Mouse (Mus musculus) liver, embryonic 14 days (tissue): ENCODE measurements around the gene Aldh16a1. TPM values are rescaled to one million over a fixed set of nuclear protein-coding genes. Genes with fewer than 3 reads are reported as not detected.

Experiments used
- polyA plus RNA-seq: library from polyadenylated mRNA; depleted of rRNA; stranded (reverse); fragments of >200 nt; gene quantifications from 2 replicates; pipeline ENCODE4 v1.2.3, GENCODE M21; 2012; rRNA removed

Gene Aldh16a1
- 14.6 and 17.2 TPM in 2 replicates for polyA plus RNA-seq

DNA sequence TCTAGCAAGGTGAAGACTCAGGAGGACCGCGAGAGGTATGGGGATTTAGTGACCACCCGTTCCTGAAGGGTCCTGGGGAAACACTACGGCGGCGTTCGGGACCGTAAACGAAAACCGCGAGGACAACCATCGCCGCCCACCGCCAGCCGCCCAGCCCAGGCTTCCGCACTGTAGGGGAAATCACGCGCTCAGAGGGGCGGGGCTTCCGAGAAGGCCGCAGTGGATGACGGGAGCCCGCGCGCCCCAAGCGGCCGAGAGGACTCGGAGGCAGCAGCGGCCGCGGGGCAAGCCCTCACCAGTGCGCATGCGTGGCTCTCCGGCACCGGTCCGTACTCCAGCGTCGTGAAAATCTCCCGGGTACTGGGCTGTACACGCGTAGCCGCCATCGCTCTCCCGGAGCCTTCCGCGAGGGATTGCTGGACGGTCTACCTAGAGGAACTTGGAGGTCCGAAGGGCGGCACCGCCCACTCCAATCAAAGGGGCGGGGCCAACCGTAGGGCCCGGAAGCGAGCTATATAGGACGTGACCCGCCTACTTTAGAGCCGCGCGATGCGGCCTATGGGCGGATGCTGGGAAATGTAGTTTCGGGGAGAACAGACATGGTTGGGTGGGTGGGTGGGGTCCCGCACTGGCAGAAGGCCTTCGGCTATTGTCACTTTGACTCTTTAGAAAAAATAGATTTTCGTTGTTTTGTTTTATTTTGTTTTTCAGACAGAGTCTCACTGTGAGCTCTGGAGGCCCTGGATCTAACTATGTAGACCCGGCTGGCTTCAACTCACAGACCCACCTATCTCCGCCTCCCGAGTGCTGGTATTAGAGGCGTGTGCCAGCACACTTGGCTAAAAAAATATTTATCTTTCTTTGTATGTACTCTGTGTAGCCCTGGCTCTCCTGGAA, at the start of gene Aldh16a1, which contains the start of gene Pih1d1:
Aldh16a1 (minus strand) TSS at position 489 of the 897 bp plus-strand sequence.
Pih1d1 (plus strand) TSS at position 208 of the 897 bp plus-strand sequence.

DNA sequence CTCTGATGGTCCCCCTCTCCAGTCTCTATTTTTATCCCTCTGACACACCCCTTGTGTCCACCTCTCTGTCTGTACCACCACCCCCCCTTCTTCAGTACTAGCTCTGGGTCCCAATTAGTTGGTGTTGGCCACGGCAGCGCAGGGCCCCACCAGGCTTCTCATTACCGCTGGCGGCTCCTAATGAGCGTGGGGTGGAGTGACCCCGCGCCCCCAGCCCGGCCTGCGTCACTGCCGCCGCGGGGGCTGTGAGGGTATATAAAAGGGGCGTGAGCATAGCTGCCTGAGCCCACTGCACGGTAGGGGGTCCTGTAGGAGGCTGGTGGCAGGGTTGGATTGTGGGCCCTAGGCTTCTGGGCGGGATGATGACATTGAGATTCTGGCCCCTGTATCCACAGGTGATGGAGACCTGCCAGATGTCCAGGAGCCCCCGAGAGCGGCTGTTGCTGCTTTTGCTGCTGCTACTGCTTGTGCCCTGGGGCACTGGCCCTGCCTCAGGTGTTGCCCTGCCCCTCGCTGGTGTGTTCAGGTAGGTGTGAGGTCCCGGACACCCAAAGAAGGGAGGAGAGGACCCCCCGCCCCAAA, 26.6 kb upstream of the Aldh16a1 start, which contains the start of gene Pth2:
Pth2 (plus strand) TSS at position 100 of the 582 bp plus-strand sequence.

DNA sequence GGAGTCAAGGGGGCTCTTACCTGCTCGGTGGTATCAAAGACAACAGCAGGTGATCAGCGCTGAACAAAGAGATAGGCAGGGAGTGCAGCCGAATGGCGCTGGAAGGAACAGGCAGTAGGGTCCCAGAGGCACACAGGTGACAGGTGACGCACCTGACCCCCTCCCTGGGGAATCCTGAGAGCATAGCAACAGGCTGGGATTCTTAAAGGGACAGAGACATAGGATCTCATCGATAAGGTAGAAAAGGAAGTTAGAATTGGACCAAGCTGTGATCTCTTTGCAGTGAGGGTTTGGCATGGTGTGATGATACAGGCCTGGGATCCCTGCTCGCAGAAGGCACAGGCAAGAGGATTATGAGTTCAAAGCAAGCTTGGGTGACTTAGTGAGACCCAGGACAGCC, 25.1 kb upstream of the Aldh16a1 start, which contains the start of gene Gfy:
Gfy (minus strand) TSS at position 101 of the 400 bp plus-strand sequence.

DNA sequence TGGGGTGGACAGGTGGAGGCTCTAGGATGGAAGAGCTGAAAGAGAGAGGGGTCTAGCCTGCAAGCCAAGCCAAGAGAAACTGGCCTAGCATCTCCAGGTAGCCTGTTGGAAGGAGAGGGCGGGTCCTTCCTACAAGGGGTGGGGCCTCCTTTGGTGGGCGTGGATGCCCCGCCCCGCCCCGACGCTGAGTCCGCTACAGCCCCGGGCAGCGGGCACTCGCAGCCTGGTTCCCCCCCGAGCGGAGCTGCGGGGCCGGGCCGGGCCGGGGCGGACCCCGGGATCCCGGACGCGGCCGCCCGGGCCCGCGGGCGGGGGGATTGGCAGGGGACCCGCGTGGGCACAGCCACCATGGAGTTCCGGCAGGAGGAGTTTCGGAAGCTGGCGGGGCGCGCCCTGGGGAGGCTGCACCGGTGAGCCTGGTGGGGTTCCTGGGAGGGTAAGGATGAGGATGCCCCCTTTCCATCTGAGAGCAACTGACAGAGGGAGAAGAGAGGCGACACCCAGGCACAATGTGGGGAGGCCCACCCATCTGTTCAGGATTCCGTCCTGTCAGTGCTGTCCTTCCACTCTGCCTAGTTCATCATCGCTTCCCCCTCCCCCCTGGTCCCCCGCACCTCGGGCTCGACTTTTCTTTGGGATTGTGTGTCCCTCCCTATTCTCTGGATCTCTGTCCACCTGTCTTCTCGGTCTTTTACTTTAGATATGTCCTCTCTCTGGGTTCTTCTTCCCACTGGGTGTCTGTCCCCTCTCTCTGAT, 9.5 kb upstream of the Aldh16a1 start, which contains the start of gene Slc17a7:
Slc17a7 (plus strand) TSS at position 215 of the 756 bp plus-strand sequence.

DNA sequence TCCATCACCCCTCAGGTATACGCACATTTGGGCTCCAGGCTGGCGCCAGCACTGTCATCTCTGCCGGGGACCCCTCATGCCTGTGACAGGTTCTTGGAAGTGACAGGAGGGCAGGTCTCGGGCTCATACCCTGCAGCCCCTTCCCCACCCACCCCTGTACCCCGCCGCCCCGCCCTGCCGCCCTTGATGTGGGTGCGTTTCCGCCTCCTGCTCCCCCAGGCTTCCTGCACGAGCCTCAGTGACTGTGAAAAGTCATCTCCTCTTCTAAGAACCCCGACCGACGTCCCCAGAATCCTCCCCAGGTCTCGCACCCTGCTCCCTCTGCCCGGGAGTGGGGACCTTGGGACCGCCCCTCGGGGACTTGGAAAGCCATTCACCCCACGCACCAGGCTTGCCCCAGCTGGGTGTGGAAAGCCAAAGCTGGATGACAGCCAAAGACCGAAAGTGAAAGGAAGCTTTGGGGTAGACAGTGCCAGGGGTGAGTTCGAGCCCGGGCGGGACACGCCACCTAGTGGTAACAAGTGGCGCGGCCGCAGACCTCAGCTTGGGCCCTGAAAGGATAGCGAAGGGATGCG, 18.3 kb downstream of the Aldh16a1 start, which contains the start of the genes Gm45713 and Flt3l:
Gm45713 (minus strand) TSS at position 239 of the 575 bp plus-strand sequence.
Flt3l (minus strand) TSS at position 440 of the 575 bp plus-strand sequence.

DNA sequence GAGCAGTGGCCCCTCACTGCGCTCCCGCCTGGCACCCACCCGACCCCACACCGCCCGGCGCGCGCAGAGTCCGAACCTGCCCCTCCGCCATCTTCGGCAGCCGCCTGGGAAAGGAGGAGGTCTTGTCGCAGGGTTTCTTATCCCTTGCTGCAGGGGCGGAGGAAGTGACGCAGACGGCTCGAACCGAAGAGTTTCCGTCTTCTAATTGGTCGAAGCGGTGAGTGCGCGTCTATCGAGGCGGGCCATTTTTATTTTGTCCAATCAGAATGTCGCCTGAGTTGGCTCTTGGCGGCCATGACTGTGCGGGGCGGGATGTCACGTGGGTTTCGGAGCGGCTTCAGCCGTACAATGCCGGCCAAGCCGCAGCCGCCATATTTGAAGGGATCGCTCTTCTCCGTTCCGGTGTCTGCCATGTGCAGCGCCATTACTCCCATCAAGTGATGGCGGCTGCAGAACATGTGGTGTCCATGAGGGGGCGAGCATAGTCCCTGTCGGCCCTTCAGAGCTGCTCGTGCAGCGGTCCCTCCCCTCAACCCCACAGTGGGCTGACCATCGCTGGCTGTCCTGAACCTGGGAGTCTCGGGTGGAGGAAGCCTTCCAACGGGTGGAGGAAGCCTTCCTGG, 25.6 kb downstream of the Aldh16a1 start, which contains the start of gene Rpl13a:
Rpl13a (minus strand) TSS at position 138 of the 623 bp plus-strand sequence.

DNA sequence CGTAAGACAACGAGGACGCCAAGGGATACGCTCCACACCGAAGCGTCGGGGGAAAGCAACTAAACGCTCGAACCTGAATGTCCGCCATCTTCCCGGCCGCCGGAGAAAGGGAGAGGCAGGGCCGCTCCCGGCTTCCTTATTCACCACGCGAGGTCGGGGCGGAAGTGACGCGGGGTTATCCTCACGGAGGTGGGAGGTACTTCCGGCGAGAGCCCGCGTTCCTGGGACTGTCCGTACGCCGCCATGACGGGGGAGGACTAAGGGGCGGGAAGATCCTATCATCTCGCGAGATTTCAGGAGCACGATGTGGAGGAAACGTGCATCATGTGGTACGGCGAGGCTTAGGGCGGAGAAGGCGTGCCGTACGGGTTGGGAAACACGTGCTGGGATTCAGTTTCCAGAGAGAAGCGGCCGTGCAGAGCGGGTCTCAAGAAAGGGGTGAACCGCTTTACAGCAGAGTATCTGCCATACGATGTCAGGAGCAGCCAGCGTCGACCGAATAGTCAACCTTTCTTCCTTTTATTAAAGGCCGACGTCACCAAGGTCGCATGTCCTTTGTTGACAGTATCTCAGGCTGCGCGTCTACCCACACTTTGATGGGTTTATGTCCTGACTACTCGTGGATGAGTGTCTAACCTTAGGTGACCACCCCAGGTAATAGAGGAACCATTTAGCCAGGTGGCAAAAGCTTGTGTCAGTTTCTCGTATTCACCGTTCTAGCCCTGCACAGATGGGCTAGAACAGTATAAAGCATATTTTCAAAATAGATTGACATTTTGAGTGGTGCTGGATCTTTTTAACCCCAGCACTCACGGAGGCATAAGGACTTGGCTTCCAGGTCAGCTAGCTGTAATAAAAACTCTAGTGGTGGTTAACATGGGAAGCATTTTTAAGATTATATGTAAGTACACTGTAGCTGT, 29.9 kb downstream of the Aldh16a1 start, which contains the start of gene Rps11:
Rps11 (minus strand) TSS at position 216 of the 920 bp plus-strand sequence.

DNA sequence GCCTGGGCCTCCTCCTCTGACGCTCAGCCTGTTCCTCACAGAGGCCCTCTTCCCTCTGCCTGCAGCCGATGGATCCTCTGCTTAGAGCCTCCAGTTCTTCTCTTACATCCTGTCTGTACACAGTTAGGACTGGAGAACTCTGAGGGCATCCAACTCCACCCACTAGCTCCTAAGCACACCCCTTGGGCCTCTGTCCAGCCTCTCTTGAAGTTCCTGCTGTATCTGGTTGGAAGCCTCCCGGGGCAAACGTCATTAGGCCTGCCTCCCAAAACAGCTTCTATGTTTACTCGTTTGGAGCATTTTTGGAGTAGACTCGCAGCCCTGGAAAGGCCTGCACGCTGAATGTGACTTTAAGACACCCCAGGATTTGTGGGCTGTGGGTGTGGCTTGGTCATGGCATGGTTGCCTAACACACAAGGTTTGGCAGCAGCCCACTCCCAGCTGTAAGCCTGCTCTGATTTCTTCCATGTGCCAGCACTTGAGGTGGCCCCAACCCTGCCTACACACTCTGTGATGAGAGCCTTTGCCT, 50.7 kb downstream of the Aldh16a1 start, which contains the start of gene Fcgrt:
Fcgrt (minus strand) TSS at position 200 of the 529 bp plus-strand sequence.

DNA sequence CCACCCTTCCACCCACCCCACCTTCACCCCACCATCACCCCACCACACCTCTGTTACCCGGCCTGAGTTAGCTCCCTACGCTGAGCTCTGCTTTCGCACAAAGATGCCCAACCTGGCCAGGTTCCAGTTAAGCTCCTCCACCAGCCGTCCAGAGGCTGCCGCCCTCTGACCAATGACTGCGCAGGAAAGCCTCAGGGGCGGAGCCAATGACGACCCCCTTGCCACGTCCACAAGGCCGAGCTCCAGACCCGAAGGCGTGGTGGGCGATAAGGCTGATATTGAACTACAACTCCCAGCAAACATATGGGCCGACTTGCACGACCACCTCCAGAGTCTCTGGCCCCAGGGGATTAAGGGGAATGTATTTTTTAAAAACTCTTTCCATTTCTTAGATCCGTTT, 62.3 kb downstream of the Aldh16a1 start, which contains the start of gene Rcn3:
Rcn3 (minus strand) TSS at position 174 of the 400 bp plus-strand sequence.

Other genes starting within 250 kb of the Aldh16a1 start
- 59.2 and 68.7 TPM in 2 replicates for gene Ap2a1, start 225.1 kb downstream of the Aldh16a1 start, polyA plus RNA-seq
- gene Tsks, start 211.4 kb downstream of the Aldh16a1 start, polyA plus RNA-seq, result 0.10 TPM in 1 of 2 replicates, not detected in the other
- gene Cpt1c, start 179.7 kb downstream of the Aldh16a1 start, polyA plus RNA-seq, result 1.8 and 2.3 TPM in 2 replicates
- gene Prmt1, start 168.0 kb downstream of the Aldh16a1 start, polyA plus RNA-seq, result 163 and 176 TPM in 2 replicates
- gene Irf3, start 156.9 kb downstream of the Aldh16a1 start, polyA plus RNA-seq, result 38.0 and 41.0 TPM in 2 replicates
- 10.2 and 11.7 TPM in 2 replicates for gene Bcl2l12, start 155.9 kb downstream of the Aldh16a1 start, polyA plus RNA-seq
- gene Scaf1, start 138.2 kb downstream of the Aldh16a1 start, polyA plus RNA-seq, result 15.6 and 17.5 TPM in 2 replicates
- gene Rras, start 136.6 kb downstream of the Aldh16a1 start, polyA plus RNA-seq, result 15.6 and 17.7 TPM in 2 replicates
- 1.9 and 2.5 TPM in 2 replicates for gene Prr12, start 101.7 kb downstream of the Aldh16a1 start, polyA plus RNA-seq
- gene Nosip, start 92.2 kb downstream of the Aldh16a1 start, polyA plus RNA-seq, result 26.5 and 28.7 TPM in 2 replicates
- gene Prrg2, start 91.9 kb downstream of the Aldh16a1 start, polyA plus RNA-seq, result 7.1 and 7.9 TPM in 2 replicates
- 18.0 and 23.0 TPM in 2 replicates for gene Rcn3, start 62.4 kb downstream of the Aldh16a1 start, polyA plus RNA-seq
- gene Fcgrt, start 50.7 kb downstream of the Aldh16a1 start, polyA plus RNA-seq, result 15.3 and 17.0 TPM in 2 replicates
- 329 and 425 TPM in 2 replicates for gene Rps11, start 30.1 kb downstream of the Aldh16a1 start, polyA plus RNA-seq
- 824 and 978 TPM in 2 replicates for gene Rpl13a, start 25.8 kb downstream of the Aldh16a1 start, polyA plus RNA-seq
- 0.03 and 0.05 TPM in 2 replicates for gene Gm45713, start 18.4 kb downstream of the Aldh16a1 start, polyA plus RNA-seq
- 11.3 and 12.1 TPM in 2 replicates for gene Flt3l, start 18.2 kb downstream of the Aldh16a1 start, polyA plus RNA-seq
- gene Pih1d1, start 281 bp downstream of the Aldh16a1 start, polyA plus RNA-seq, result 33.3 and 38.1 TPM in 2 replicates
- 0.02 TPM in 1 of 2 replicates, not detected in the other for gene Slc17a7, start 9.4 kb upstream of the Aldh16a1 start, polyA plus RNA-seq
- gene Gfy, start 25.0 kb upstream of the Aldh16a1 start, polyA plus RNA-seq, result not detected in 2 replicates
- gene Pth2, start 26.4 kb upstream of the Aldh16a1 start, polyA plus RNA-seq, result not detected in 2 replicates
- gene Ccdc155, start 50.3 kb upstream of the Aldh16a1 start, polyA plus RNA-seq, result 0.03 and 0.07 TPM in 2 replicates
- 1.0 and 1.5 TPM in 2 replicates for gene Dkkl1, start 57.6 kb upstream of the Aldh16a1 start, polyA plus RNA-seq
- 9.4 and 12.0 TPM in 2 replicates for gene Tead2, start 61.2 kb upstream of the Aldh16a1 start, polyA plus RNA-seq
- 8.7 and 11.7 TPM in 2 replicates for gene Cd37, start 84.5 kb upstream of the Aldh16a1 start, polyA plus RNA-seq
- 0.01 and 0.03 TPM in 2 replicates for gene Slc6a16, start 86.5 kb upstream of the Aldh16a1 start, polyA plus RNA-seq
- gene Slc6a21, start 122.9 kb upstream of the Aldh16a1 start, polyA plus RNA-seq, result not detected in 2 replicates
- 0.95 and 1.2 TPM in 2 replicates for gene Trpm4, start 179.2 kb upstream of the Aldh16a1 start, polyA plus RNA-seq
- gene Hrc, start 180.7 kb upstream of the Aldh16a1 start, polyA plus RNA-seq, result 0.06 and 0.76 TPM in 2 replicates
- gene Ppfia3, start 212.4 kb upstream of the Aldh16a1 start, polyA plus RNA-seq, result 0.18 and 0.20 TPM in 2 replicates
- gene Lin7b, start 216.0 kb upstream of the Aldh16a1 start, polyA plus RNA-seq, result 0.31 and 0.34 TPM in 2 replicates
- 208 and 214 TPM in 2 replicates for gene Snrnp70, start 241.2 kb upstream of the Aldh16a1 start, polyA plus RNA-seq